Mouse (Mus musculus): ENCODE measurements around the gene Gdi2.

GRCm38 (mm10) chr13:3532451-3532850 is 5.4 kb upstream of the Gdi2 start:
- TF ChIP-seq CTCF (IDR thresholded peaks at IDR 0.05; ENCODE audit: low read depth) (no peak), EP300 (IDR thresholded peaks at IDR 0.05; ENCODE audit: low read depth) (no peak)

All from liver, embryonic 14.5 days (tissue).